Mouse (Mus musculus): Measurements from ENCODE around the gene Caml. TPM values are rescaled to one million over a fixed set of nuclear protein-coding genes. Genes with fewer than 3 reads are reported as not detected.
"Not testable (repeated sequence)": the region's sequence is repeated elsewhere in the genome, so short reads cannot be mapped to it uniquely, and the experiment has no call there.

Caml gene
- polyA plus RNA-seq, 1 experiment from 2014 or later = 51.6 TPM

DNA sequence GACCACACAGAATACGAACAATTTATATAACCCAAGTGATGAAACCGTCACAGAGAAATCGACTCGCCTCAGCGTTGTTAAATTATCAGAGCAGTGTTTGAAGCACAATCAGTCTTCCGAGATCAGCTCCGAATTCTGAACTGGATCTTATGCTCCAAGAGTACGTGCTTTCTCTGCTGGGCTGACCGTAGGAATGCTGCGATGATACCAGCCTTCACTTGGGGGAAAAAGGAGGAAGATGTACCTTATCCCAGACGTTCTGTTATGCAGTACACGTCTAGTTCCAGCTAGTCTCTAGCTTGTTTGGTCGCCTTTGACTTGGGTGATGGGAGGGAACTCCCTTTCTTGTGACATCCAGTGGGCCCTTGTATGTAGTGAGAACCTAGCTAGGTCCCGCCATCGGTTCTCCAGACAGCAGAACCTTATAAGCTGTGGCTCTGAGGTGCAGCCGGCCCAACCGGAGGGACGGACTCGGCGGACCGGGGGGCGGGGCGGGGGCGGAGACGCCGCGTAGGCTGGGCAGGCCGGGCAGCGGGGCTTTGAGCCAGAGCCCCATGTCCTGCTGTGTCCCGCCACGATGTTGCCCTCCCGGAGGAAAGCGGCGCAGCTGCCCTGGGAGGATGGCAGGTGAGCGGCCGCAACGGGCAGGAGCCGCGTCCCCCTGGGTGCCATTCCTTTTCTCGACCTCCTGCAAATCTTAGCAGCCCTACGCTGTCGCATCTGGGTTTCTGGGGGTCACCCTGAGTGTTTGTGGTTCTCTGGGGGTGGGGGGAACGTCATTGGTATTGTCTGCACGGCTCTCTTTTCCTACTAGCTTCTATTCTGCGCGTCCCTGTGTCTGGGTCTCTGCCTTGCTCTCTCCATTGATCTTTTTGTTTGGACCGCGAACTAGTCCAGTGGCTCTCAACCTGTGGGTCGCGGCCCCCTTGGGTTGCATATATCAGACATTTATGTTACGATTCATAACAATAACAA, 23.0 kb upstream of the Caml start, which contains the start of gene B4galt7:
TSS of gene B4galt7 (plus strand) at position 331 of the 975 bp plus-strand sequence.
- Histone ChIP-seq H3K4me3 (peak within 1 kb of the TSS; percentile 64), H3K36me3 (replicated peaks) (peaks cover 52% of the 10 kb centered on the region), H3K9me3 (no peaks in the 10 kb centered on the region), H3K27ac (peak within 1 kb of the TSS; percentile 81), H3K4me1 (peaks cover 20% of the 10 kb centered on the region), H3K27me3 (ENCODE audit: poor library complexity, severe bottlenecking) (no peaks in the 10 kb centered on the region)
- peak; percentile 77 for DNase-seq (ENCODE audit: extremely low spot score, low spot score)
- WGBS = 10% methylated on average over 51 of the region's 51 CpGs

GRCm38 (mm10) chr13:55600657-55601056, 22.1 kb upstream of the Caml start:
- no peak for DNase-seq (ENCODE audit: extremely low spot score, low spot score)
- Histone ChIP-seq H3K36me3 (replicated peaks) (peaks cover 50% of the 10 kb centered on the region), H3K27me3 (ENCODE audit: poor library complexity, severe bottlenecking) (no peaks in the 10 kb centered on the region), H3K4me1 (peaks cover 20% of the 10 kb centered on the region), H3K27ac (peak overlapping the region; percentile 81; the same call in 1 of the 2 replicates), H3K9me3 (no peaks in the 10 kb centered on the region), H3K4me3 (peak overlapping the region; percentile 64)
- WGBS = 32% methylated on average over 9 of the region's 9 CpGs

DNA sequence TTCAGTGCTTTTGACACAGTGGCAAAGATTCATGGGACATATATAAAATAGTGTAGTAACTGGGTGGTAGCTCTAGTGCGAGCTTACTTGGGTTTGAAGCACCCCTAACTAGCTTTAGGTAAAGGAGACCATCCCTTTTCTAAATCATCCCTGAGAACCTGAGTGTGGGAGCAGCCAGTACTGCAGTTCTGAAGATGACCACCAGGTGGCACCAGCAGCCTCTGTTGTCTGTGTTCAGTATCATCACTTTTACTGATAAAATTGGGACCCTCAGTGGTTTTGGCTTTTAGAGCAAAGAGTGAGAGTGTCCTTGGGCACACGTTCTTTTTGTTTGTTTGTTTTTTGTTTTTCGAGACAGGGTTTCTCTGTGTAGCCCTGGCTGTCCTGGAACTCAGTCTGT, 21.2 kb upstream of the Caml start:
- Histone ChIP-seq H3K36me3 (replicated peaks) (peaks cover 49% of the 10 kb centered on the region), H3K4me1 (peaks cover 20% of the 10 kb centered on the region), H3K27ac (no peak overlapping the region), H3K9me3 (no peaks in the 10 kb centered on the region), H3K4me3 (no peak overlapping the region), H3K27me3 (ENCODE audit: poor library complexity, severe bottlenecking) (no peaks in the 10 kb centered on the region)
- DNase-seq (ENCODE audit: extremely low spot score, low spot score) = peak; percentile 84
- 11% methylated on average over 3 of the region's 3 CpGs for WGBS

DNA sequence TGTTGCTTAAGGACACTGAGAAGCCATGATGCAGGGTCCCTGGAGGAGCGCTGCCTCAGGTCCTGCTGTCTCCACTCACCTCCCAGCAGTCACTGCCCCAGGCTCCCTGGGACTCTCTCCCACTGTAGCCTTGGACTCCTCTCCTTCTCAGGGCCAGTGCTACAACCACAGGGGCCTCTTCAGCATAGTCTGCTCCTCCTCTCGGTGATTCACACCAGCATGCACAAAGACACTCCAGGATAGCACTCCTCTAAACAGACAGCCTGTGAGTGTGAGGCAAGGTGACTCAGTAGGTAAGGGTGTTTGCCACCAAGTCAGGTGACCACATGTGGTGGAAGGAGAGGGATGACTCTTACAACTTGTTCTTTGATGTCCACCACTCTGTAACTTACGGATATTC, 18.2 kb upstream of the Caml start:
- H3K36me3 ChIP-seq (replicated peaks) = peaks cover 58% of the 10 kb centered on the region
- no peaks in the 10 kb centered on the region for H3K27me3 ChIP-seq (ENCODE audit: poor library complexity, severe bottlenecking)

GRCm38 (mm10) chr13:55606899-55607623, 15.7 kb upstream of the Caml start:
- Histone ChIP-seq H3K4me1 (no peaks in the 10 kb centered on the region), H3K4me3 (no peak overlapping the region), H3K27me3 (ENCODE audit: poor library complexity, severe bottlenecking) (no peaks in the 10 kb centered on the region), H3K36me3 (replicated peaks) (peaks cover 74% of the 10 kb centered on the region), H3K27ac (no peak overlapping the region), H3K9me3 (no peaks in the 10 kb centered on the region)
- WGBS = 85% methylated on average over 10 of the region's 10 CpGs
- DNase-seq (ENCODE audit: extremely low spot score, low spot score) = no peak

More for the DNA sequence above, 18.2 kb upstream of the Caml start:
- WGBS = 91% methylated on average over 3 of the region's 3 CpGs
- H3K4me3 ChIP-seq = no peak overlapping the region
- no peaks in the 10 kb centered on the region for H3K9me3 ChIP-seq
- no peak for DNase-seq (ENCODE audit: extremely low spot score, low spot score)
- peaks cover 13% of the 10 kb centered on the region for H3K4me1 ChIP-seq
- no peak overlapping the region for H3K27ac ChIP-seq

DNA sequence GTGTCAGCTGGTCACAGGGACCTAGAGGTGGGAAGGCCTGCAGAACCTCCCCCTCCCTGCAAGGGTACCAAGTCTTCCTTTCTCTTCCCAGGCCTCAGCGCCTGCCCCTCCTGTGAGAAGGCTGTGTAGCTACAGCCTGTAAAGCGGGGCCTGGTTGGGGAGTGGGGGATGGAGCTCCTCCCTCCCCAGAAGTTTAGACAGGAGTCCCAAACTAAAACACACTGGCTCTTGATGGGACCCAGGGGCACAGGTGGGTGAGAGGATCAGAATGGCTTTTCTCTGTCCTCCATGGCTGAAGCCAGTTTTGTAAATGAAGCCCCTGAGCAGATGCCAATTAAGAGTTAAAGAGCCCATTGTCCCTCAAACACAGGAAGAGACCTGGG, 15.2 kb upstream of the Caml start:
- Histone ChIP-seq H3K9me3 (no peaks in the 10 kb centered on the region), H3K36me3 (replicated peaks) (peaks cover 74% of the 10 kb centered on the region), H3K27me3 (ENCODE audit: poor library complexity, severe bottlenecking) (no peaks in the 10 kb centered on the region), H3K27ac (no peak overlapping the region), H3K4me3 (no peak overlapping the region), H3K4me1 (no peaks in the 10 kb centered on the region)
- WGBS = 89% methylated on average over 2 of the region's 2 CpGs
- no peak for DNase-seq (ENCODE audit: extremely low spot score, low spot score)

- H3K4me3 ChIP-seq = no peak overlapping the region
- WGBS = 79% methylated on average over 7 of the region's 7 CpGs
- H3K27me3 ChIP-seq (ENCODE audit: poor library complexity, severe bottlenecking) = no peaks in the 10 kb centered on the region
- H3K27ac ChIP-seq = no peak overlapping the region
- H3K4me1 ChIP-seq = no peaks in the 10 kb centered on the region
- H3K36me3 ChIP-seq (replicated peaks) = peaks cover 45% of the 10 kb centered on the region
- DNase-seq (ENCODE audit: extremely low spot score, low spot score) = no peak
- no peaks in the 10 kb centered on the region for H3K9me3 ChIP-seq
These were observed 10.8 kb upstream of the Caml start for GRCm38 (mm10) chr13:55611996-55612395.

- no peaks in the 10 kb centered on the region for H3K4me1 ChIP-seq
- no peak overlapping the region for H3K4me3 ChIP-seq
- peaks cover 31% of the 10 kb centered on the region for H3K36me3 ChIP-seq (replicated peaks)
- no peaks in the 10 kb centered on the region; the same call in 1 of the 2 replicates for H3K9me3 ChIP-seq
- DNase-seq (ENCODE audit: extremely low spot score, low spot score) = no peak
- H3K27me3 ChIP-seq (ENCODE audit: poor library complexity, severe bottlenecking) = no peaks in the 10 kb centered on the region
- WGBS = 67% methylated on average over 5 of the region's 5 CpGs
- no peak overlapping the region for H3K27ac ChIP-seq
These were observed 9.3 kb upstream of the Caml start for GRCm38 (mm10) chr13:55613471-55613870.

DNA sequence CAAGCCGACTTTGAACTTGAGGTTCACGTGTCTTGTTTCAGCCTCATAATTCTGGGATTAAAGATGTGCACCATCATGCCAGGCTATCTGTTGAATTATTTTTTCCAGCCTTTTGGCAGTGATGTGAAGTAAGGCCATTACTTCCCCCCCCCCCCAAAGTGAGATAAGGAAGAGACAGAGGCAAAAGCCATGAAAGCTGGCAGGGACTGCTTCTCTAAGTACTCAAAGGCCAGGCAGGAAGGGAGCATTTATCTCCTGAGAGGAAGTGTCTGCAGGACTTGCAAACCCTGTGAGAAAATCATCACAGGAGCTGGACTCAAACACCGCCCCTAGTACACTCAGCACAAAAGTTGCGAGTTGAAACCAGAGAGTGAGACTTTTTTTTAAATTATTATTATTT, 3.5 kb upstream of the Caml start:
- no peak overlapping the region for H3K4me3 ChIP-seq
- no peak overlapping the region for H3K27ac ChIP-seq
- no peak for DNase-seq (ENCODE audit: extremely low spot score, low spot score)
- H3K9me3 ChIP-seq = no peaks in the 10 kb centered on the region; the same call in 1 of the 2 replicates
- 93% methylated on average over 4 of the region's 4 CpGs for WGBS
- H3K4me1 ChIP-seq = peaks cover 17% of the 10 kb centered on the region
- no peaks in the 10 kb centered on the region for H3K27me3 ChIP-seq (ENCODE audit: poor library complexity, severe bottlenecking)
- H3K36me3 ChIP-seq (replicated peaks) = no peaks in the 10 kb centered on the region

DNA sequence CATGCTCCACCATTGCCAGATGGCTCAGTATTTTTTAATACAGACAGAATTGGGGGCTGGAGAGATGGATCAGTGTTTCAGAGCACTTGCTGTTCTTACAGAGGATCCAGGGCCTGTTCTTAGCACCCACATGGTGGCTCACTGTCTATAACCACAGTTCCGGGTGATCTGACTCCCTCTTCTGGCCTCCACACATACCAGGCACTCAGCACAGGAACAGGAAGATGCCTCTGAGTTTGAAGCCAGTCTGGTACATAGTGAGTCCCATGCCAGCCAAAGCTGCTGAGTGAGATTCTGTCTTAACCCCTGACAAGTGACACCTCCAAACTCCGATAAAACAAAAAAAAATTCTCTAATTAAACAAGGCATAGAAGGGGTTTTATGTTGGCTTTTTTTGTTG, 2.5 kb upstream of the Caml start:
- Histone ChIP-seq H3K9me3 (no peaks in the 10 kb centered on the region; the same call in 1 of the 2 replicates), H3K27me3 (ENCODE audit: poor library complexity, severe bottlenecking) (no peaks in the 10 kb centered on the region), H3K4me1 (peaks cover 24% of the 10 kb centered on the region), H3K27ac (no peak overlapping the region), H3K36me3 (replicated peaks) (peaks cover 8% of the 10 kb centered on the region), H3K4me3 (no peak overlapping the region)
- DNase-seq (ENCODE audit: extremely low spot score, low spot score) = no peak
- WGBS = 84% methylated on average over 2 of the region's 2 CpGs

GRCm38 (mm10) chr13:55622156-55622648, 603 bp upstream of the Caml start:
- H3K27ac ChIP-seq = peak overlapping the region; percentile 94

GRCm38 (mm10) chr13:55634639-55635127, 11.9 kb downstream of the Caml start, which contains the start of gene Ddx46:
Gene Ddx46, plus strand, starts transcription at chr13:55635027.
- peak; percentile 90 for DNase-seq (ENCODE audit: extremely low spot score, low spot score)
- Histone ChIP-seq H3K27me3 (ENCODE audit: poor library complexity, severe bottlenecking) (no peaks in the 10 kb centered on the region), H3K9me3 (no peaks in the 10 kb centered on the region), H3K4me3 (peak within 1 kb of the TSS; percentile 100), H3K36me3 (replicated peaks) (peaks cover 69% of the 10 kb centered on the region), H3K27ac (peak within 1 kb of the TSS; percentile 92), H3K4me1 (peaks cover 18% of the 10 kb centered on the region)
- 7% methylated on average over 30 of the region's 30 CpGs for WGBS

More at GRCm38 (mm10) chr13:55622156-55622648, 603 bp upstream of the Caml start:
- H3K27me3 ChIP-seq (ENCODE audit: poor library complexity, severe bottlenecking); DNase-seq (ENCODE audit: extremely low spot score, low spot score); H3K9me3 ChIP-seq: not testable (repeated sequence)
- Histone ChIP-seq H3K4me1 (peaks cover 24% of the 10 kb centered on the region), H3K36me3 (replicated peaks) (peaks cover 26% of the 10 kb centered on the region), H3K4me3 (peak overlapping the region; percentile 66)
- WGBS = 28% methylated on average over 20 of the region's 20 CpGs
